Mouse (Mus musculus) adrenal gland, postnatal 36 days (tissue): ENCODE measurements around the gene Inpp5a. TPM values are rescaled to one million over a fixed set of nuclear protein-coding genes. Genes with fewer than 3 reads are reported as not detected.
"Not testable (repeated sequence)": the region's sequence is repeated elsewhere in the genome, so short reads cannot be mapped to it uniquely, and the experiment has no call there.

ENCODE experiments used
- DNase-seq, 2 experiments: peaks; one replicate each; pipeline ENCODE4 v3.0.0; 2021; ENCODE audit warnings: mixed read lengths in 1 of 2
- total RNA-seq, 2 experiments: library from RNA; stranded (reverse); gene quantifications; 2 replicates each; pipeline ENCODE4 v1.2.3; 2021

The Inpp5a gene
- total RNA-seq, 2 experiments from 2014 or later = 84.4 to 85.9 TPM

DNA sequence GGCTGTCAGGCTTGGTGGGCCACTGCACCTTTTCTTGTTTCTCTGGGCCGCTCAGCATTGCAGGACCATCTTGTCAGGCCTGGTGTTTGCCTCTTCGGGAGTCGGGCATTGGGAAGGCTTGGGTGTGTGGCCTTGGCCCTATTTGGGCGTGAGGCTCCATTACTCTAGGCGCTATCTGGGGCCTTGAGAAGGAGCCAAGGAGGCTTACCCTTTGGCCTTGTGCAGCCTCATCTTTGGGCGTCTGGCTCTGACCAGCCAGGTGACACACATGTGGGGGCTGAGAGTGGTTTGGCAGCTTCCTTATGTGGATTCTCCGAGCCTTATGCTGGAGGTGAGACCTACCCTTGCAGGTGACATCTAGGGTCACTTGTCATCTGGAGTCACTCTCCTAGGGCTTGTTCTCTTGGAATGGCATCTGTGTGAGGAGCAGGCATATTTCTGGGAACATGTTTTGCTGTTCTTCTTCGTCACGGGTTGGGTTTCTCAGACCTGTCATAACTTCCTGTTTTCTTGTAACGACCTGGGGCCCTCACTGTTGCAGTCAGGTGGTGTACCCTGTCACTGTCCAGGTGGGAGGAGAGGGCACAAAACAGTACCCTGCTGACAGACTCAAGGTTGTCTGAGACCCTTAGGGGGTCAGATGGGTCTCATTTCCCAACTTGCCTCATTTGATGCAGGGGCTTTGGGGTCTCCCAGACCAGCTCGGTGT, 11.2 kb downstream of the Inpp5a start:
- peak; percentile 55 to 73 for DNase-seq

DNA sequence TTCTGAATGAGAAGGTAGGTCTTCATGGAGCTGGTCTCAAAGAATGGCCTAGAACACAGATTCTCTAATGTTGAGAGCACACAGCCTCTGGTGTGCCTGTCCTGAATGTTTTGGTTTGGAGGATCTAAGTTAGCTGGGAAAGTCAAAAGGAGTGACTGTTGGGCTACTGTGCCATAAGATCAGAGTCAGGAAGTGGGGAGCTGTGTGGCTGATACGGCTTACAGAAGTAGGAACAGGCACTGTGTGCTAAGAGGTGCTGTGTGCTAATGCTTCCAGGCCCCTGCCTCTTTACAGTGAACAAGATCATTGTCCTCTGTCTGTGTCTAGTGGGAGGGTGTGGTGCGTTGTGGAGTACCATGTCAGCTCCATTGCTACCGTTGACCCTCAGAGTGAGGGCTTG, 12.0 kb downstream of the Inpp5a start:
- DNase-seq = no peak

DNA sequence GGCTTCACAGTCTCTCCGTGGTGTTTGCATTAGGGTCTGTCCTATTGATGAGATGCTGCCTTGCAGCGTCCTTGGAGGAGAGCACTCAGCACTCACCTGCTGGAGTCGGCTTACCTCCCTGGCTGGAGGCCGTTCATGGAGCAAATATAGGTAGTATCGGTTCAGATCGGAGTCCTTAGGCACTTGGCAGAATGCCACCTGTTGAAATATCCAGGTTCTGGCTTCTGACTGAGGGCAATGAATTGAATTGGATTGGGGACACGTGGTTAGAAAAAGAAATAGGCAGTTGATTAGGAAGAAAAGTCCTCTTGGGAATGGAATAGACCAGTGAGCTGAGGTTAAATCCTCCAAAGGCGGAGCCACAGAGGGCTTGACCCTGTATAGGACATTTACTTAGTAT, 12.9 kb downstream of the Inpp5a start:
- DNase-seq = no peak

DNA sequence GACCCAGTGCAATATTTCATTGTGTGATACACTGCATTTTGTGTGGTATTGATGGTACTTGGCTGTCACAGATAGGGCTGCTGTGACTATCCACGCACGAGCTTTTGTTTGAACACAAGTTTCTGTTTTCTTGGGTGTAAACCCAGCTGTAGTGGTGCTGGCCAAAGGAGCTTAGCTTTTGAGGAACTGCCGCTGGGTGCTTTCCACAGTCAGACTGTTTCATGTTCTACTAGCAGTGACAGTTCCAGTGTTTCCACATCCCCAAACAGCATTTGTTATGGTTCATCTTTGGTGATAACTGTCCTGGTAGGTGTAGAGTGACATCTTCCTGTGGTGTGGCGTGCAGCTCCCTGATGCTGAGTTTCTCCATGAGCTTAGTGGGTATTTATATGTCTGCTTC, 13.8 kb downstream of the Inpp5a start:
- DNase-seq = no peak

DNA sequence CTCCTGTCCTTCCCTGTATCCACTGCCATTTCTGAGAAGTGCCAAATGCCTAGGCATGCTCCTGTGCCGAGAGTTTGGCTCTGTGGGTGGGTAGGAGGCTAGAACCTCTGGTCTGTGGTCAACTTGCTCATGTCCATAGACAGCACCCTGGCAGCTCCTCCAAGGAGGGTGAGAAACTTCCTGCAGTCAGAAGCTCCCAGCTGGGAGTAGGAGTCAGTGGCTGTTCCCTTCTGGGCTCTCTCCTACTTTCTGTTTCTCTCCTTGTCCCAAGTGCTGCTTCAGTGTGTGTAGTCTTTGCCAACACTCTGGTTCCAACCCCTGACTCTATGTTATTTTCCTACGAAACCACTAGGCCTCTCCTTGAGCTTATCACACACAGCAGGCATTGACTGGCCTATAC, 17.7 kb downstream of the Inpp5a start:
- no peak for DNase-seq

DNA sequence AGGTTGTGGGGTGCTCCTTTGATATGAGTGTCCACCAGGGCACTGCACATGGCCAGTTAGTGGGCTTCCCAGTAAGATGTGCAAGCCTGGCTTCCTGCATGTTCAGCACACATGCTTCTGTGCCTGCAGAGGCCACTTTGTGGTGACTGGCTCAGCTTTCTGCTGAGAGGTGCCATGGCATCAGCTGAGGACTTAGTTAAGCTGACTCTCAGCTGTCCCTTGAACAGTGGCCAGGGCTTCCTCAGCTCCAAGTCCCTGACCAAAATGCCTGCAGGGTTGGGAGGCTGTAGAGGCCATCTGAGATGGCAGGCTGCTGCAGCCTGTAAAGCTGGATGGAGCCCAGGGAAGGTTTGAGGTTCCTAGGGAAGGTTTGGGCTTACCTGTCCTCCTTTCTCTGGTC, 19.1 kb downstream of the Inpp5a start:
- peak in 1 of 2 experiments; percentile 32 for DNase-seq

DNA sequence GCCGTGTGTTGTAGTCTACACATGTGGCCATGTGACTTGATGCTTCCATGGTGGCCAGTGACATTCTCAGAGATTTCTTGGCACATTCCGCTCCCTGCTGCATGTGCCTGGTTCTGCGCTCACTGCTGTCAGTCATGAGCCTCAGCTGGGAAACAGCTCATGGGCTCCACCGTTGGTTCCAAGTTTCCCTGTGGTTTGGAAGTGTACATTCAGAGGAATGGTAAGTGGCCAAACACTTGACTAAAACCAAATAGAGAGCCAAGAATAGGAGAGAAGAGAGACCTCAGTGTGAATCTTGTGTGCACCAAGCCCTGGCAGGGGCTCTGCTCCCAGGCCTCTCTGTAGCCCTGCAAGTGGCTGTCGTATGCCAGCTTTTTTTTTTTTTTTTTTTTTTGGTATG, 21.0 kb downstream of the Inpp5a start:
- DNase-seq = no peak

DNA sequence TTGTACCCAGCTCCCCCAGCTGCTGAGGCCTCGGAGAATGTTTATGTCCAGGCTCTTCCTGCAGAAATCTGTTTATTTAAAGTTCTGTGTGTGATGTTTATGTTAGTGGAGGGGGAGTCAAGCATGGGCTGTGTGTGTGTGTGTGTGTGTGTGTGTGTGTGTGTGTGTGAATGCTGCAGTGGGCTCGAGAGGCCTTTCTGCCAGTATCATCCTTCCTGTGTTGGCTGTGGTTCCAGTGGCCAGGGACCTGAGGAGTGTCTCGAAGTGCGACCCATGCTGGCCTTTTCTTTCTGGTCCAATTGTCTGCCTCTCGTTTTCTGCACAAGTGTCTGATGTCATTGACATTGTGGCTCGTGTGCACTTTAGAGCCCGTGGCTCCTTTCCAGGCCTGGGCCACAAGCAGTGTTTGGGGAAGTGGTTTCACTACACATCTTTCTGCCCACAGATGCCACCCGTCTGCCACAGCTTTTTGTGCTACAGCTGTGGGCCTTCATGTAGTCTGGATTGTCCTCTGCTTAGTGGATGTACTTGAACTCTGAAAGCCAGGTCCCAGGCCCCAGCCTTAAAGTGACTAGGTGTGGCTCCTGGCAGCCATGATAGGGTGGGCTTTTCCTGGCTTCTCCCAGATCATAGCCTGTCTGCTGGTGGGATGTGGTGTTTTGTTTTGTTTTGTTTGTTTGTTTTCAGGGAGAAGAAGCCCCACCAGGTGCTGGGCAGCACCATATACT, 23.5 kb downstream of the Inpp5a start:
- peak; percentile 24 to 53 for DNase-seq

DNA sequence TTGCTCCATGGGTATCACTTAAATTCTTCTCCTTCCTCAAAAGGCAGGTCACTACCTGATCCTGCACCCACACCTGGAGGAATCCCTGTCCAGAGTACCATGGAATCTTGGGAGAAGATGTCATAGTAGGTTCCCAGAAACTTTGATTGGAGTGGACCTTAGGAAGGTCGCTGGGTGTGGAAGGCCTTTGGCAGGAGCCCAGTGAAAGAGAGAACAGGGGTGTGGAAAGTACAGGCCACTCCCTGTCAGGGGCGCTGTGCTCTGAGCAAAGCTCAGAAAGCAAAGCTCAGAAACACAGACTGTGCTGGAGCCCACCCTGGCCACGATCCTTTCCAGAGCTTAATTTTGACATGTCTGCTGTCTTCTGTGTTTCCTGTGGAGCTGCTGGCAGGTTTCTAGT, 24.5 kb downstream of the Inpp5a start:
- no peak for DNase-seq

DNA sequence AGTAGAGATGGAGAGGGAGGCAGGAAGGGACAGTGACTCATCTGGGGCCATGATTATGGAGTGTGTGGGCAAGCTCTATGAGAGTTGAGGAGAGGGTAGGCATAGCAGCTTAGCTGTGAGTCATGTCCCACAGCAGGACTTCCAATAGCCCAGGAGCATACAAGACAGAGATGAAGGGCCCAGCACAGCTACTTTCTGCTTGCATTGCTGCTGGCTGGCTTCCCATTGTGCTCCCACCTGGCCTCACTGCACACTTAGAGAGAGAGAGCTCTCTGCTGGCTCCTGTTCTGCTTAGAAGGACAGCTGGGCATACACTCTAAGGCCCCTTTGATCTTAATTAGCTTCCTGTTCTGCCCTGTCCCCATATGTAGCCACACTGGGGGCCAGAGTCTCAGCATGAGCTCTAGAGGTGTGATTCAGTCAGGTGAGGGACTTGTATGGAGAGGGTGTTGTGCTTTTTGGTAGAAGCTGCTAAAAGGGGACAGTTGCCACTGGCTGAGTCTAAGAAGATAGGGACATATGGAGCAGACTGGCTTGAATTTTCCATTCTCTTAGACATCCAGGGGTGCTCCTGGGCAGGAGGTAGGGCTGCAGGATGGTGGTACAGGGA, 26.8 kb downstream of the Inpp5a start:
- DNase-seq = no peak

DNA sequence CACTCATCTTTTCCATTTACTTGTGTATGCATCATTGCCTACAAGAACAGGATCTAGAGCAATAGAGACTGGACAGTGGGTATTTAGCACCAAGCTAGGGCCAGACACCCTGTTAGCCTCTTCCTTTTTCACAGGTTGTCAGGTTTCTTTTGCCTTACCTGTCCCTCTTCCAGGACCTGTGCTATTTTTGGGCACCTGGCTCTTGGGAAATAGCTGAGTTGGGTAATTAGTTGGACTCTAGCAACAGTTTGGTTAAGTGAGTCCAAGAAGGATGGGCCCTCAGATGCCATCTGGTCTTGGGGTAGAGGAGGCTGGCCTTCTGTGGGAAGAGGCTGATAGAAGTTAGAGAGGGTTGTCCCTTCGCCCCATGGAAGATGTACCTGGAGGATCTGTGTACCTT, 29.5 kb downstream of the Inpp5a start:
- no peak for DNase-seq

DNA sequence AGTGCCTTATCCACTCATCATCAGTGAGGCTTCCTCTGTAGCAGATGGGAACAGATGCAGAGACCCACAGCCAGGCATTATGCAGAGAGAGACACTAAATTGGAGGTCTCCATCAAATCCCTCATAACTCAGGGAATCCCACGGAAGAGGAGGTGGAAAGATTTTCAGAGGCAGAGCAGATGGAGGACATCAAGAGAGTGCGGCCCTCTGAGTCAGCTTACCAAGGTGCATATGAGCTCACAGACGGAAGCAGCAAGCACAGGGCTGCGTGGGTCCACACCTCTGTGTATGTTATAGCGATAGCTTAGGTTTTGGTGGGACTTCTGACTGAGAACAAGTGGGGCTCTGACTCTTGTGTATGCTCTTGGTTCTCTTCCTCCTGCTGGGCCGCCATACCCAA, 33.9 kb downstream of the Inpp5a start:
- no peak for DNase-seq

DNA sequence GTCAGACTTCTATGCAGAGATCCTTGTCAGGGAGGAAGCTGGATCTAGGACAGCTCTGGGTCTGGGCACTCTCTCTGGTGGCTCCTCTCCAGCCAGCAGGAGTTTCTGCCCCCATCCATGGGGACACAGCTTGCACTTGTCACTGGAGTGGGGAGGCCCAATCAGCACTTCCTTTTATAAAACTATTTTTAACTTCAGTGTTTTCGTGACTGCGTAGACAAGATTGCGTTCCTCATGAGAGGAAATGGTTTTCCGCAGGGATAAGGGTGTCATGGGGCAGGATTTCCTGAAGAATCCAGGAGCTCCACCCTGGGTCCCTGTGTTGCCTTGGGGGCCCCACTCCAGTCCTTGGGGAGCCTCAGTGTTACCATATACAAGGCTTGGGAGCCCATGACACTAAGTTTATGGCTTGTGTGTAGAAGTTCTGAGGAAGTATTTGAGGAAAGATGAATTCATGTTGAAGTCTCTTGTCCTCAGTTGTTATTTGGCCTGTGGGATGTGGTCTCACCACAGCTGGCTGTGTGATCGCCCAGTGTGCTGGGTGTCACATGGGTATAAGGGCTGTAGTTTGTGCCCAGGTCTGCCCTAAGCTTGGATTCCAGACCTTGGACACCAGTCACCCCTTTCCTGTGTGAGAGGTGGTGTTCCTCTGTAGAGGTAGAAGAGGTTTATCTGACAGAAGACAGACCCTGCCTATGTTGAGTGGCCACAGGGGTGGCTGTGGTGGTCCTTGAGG, 45.4 kb downstream of the Inpp5a start:
- DNase-seq = peak; percentile 36 to 59

DNA sequence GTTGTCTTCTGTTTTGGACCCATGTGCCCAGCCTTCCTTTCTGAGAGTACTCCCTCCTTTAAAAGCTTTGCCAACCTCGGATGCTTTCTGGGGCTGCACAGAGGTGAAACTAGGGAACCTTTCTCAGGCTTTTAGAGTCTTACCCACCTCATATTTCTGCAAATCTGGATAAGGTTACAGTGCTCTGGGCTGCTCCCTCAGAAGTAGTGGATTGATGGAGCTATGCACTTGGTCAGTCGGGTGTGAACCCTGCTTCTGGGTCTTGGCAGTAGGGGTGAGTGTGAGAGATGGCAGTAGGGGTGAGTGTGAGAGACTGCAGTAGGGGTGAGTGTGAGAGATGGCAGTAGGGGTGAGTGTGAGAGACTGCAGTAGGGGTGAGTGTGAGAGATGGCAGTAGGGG, 46.0 kb downstream of the Inpp5a start:
- DNase-seq = not testable (repeated sequence)

DNA sequence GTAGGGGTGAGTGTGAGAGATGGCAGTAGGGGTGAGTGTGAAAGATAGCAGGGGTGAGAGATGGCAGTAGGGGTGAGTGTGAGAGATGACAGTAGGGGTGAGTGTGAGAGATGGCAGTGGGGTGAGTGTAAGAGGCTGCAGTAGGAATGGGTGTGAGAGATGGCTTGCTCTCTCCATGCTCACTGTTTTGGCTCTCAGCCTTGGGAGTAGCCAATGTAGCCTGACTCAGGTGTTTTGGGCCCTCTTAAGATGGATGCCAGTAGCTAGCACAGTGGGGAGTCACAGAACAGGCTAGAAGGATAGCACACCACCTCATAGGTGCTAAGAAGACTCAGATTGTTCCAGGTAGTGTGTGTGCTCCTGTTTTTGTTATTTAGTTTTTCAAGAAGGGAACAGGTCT, 46.8 kb downstream of the Inpp5a start:
- no peak for DNase-seq

DNA sequence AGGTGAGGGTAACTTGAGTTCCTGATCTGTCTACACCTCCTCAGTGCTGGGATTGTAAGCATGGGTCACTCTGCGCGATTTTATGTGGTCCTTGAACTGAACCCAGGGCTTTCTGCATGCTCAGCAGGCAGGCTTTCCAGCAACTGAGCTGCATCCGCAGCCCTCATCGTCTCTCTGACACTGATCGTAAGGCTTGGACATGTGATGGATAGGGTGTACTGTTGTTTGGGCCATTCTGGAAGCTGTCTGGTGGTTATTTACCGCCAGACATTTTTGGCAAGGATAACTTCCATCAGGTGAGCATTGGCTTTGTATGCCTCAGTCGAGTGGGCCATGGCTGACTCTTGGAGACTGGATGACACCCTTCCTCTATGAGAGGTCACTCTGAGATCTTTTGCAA, 48.0 kb downstream of the Inpp5a start:
- no peak for DNase-seq

DNA sequence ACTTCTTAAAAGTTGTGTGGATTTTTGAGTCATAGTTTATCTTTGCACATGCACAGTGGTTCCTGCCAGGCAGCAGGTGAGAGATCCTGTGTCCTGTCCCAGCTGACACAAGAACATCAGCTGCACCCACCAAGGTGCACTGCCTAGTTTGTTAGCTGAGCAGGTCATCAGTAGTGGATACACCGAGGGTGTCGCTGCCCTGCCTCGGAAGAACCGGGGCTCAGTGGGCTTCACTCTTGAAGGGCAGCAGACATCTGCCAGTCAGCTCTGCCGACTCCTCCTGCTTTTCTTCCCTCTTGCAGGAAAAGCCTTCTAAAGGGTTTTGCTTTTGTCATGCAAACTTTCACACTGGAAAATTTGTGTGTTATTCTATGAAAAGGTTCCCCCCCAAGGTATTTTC, 48.6 kb downstream of the Inpp5a start:
- no peak for DNase-seq

DNA sequence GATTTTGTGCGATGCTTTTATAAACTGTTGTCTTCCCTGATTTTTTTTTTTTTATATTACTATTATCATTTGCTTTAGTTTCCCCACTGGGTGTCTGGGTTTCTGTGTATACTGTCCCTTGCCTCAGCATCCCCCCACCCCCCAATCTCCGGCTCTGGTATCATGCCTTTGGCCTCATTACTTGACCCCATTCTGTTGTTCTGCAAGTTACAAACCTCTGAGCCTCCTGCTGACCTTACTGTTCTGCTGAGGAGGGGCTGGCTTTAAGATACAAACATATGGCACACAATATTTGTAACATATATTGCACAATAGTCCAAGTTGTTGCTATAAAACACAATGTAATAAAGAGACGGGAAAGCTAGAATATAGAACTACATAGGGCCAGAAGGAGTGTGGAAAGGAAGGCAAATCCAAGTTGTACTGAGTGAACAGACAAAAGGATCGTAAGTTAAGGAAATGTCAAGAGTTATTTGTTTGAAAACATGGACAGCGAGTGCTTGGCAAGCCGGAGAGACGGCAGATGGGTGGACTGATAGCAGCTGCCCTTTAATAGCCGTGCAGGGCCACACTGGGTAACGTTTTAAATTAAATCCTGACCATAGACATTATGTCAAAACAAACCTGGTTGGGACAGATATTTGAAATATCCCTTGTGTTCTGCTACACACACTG, 49.2 kb downstream of the Inpp5a start:
- DNase-seq = no peak

DNA sequence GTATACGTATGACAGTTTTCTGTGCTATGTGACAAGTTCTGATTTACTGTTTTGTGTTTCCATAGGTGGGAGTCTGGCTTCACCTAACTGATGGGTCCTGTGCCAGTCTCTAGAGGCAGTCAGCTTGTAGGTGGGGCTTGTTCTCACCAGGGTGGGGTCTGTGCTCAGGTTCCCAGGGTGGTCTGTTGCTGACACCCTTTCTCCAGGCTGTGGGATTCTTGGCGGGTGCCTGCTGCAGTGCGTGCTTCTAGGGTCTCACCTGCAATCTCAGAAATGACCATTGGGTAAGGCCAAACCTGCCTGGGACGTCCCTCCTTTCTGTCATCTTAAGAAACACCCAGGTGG, 49.7 kb downstream of the Inpp5a start:
- DNase-seq = no peak

DNA sequence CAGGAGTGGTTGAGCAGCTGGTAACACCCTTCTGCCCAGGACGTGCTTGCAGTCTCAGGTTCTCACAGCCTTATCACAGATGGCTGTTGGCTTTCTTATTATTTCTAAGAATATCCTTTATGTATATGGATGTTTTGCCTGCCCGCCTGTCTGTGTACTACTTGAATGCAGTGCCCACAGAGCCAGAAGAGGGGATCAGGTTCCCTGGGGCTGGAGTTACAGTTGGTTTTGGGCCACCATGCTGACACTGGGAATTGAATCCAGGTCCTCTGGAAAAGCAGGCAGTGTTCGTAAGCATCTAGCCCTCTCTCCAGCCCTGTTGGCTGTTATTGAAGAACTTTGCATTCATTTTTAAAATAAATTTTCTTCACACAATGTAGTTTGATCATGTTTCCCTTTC, 50.1 kb downstream of the Inpp5a start:
- no peak for DNase-seq

DNA sequence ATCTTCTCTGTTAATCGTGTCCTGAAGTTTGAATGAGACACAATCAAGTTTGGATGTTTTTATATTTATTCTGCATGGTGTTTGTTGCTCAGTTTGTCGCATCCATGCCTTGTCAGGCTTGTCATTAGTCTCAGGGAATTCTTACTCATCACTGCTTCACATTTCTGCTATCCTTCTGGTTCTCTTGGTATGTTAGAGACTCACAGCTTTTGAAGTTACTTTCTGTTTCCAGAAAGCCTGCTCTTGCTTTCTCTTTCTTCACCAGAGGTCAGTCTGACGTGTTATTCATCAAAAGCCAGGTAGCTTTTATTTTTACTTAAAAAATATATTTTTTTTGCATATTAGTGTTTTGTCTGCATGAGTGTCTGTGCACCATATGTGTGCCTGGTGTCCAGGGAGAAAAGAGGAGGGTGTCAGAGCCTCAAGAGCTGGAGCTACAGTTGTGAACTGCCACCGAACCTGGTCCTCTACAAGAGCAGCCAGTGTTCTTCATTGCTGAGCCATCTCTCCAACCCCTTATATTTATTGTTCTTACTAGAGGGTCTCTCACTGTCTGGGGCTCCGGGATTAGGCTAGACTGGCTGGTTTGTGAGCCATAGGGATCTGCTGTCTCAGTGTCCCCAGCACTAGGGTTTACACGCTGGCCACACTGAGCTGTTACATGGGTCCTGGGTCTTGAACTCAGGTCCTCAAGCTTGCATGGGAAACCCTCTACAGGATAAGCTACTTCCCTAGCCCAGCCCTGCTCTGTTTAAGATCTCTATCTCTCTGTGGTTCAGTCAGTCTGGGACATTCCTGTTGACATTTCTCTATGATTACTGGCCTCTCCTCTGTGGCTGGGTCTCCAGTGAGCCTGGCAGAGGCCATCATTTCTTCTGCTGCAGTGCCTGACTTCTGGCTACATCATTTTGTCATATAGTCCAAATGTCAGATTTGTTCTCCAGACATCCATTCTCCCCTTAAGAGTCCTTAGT, 51.3 kb downstream of the Inpp5a start:
- DNase-seq = no peak
